Mouse (Mus musculus) frontal cortex, postnatal 14 days (tissue): Measurements from ENCODE around the gene Lsm14b.

Experiments
- DNase-seq, 2 experiments: peaks; one replicate each; pipeline ENCODE4 v3.0.0; 2022; ENCODE audit warnings: low spot score in 2 of 2

The Lsm14b gene

DNA sequence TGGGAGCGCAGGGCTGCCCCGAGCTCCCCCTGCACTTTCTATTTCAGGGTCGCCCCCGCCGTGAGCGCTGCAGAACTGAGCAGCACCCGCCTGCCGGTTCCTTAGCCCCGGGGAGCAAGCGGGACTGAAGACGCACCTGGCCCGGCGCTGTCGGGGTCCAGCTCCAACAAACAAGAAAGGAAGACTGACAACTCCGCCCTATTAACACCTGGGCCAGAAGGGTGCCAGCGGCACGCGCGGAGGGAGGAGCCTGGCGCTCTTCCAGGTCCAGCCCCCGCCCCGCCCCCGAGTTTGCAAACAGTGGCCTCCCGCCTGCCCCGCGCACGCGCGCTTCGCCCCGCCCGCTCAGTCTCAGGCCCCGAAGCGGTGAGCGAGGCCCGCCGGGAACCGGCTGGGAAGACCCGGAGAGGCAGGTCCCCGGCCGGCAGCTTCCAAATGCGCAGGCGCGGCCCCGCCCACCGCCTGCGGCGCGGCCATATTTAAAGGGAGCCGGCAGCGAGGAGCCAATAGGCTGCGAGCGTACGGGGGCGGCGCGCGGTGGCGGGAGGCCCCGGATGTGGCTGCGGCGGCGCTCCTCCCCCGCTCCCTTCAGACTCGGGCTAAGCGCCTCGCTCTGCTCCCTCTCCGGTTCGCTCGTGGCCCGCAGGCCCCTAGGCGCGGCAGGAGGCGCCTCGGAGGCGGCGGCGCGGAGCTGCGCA, at the start of gene Lsm14b:
Gene Lsm14b, plus strand, starts transcription at position 587 of the 698 bp plus-strand sequence.
- DNase-seq = peak; percentile 97 to 99

DNA sequence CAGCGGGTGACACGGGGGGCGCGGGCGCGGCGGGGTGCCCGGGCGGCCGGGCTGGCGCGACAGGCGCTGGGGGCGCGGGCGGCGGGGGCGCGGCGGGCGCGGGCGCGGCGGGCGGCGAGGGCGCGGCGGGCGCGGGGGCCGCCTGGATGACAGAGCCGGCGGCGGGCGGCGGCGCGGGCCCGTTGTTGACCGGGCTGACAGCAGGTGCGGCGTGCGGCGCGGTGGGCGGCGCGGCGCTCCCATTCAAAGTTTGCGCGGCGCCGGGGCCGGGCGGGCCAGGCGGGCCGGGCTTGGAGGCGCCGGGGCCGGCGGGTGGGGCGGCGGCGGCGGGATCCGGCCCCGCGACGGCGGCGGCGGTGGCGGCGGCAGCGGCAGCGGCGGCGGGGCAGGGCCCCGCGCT, 48.9 kb upstream of the Lsm14b start:
- DNase-seq = no peak

DNA sequence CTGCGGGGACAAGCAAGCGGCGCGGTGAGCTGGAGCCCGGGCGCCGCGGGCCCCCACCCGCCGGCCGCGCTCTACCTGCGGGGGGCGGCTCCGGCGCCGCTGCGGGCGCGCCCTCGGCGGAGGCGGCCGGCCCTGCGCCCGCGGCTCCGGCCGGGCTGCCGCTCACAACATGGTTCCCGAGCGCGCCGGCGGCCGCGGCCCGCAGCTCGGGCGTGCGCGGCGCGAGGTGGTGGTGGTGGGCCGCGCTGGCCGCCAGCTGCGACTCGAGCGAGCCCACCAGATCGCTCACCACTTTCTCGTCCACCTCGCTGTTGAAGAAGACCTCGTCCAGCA, 48.5 kb upstream of the Lsm14b start:
- DNase-seq = no peak

DNA sequence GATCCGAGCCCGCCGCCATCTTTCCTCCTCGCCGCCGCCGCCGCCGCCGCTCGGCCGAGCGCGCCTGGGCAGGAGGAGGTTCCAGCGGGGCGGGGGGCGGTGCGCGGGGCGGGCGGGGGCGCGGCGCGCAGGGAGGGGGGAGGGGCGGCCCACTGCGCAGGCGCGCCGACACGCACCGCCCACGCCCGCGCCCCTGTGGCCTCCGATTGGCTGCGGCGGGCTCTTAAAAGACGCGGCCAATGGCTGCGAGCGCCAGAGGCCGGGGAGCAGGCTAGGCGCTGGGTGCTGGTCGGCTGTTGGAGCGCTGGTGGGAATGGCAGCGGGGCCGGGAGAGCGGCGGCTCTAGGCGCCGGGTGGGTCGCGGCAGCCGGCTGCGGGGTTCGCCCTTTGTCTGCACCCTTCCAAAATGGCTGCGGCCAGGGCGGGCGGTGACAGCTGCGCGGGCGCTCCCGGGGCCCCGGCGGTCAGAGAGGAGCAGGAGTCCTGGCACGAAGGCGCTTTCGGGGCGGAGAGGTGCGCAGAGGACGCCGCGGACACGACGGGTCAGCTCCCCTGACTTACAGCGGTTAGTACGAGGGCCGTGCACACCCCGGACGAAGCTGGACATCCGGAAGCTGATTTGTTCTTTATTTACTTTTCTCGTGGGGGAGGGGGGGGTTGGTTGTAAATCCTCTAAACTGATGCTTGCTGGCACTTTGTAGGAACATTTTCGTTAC, 48.0 kb upstream of the Lsm14b start, which contains the start of gene Taf4:
Gene Taf4, minus strand, starts transcription at position 19 of the 716 bp plus-strand sequence.
- DNase-seq = peak; percentile 82 to 86

DNA sequence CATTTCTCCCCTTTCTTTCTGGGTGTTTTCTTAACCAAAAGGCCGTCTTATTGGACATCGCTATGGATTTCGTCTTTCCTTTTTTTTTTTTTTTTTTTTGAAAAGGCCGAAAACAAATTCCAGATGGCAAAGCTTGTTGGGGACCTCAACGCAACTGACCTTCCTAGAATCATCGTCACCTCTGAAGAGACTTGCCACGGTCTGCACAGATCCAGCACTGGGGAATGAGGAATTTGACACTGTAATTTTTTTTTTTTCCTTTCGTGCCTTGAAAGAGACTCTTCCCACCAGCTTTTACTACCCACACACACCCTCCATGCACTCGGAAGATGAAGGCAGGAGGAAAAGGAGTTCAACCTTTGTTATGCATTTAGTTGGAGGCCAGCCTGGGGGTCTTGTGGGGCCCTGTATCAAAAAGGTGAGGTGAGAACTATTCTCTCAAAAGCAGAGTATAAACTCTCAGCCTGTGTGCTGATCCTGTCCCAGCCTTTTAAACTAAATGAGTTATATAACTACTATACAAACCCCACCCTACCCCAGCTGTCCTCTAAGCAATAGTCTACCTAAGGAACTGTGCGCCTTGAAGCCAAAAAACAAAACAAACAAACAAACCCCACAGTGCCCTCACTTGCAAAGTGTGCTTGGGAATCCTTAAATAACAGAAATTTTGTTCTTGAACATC, 47.3 kb upstream of the Lsm14b start:
- no peak for DNase-seq

DNA sequence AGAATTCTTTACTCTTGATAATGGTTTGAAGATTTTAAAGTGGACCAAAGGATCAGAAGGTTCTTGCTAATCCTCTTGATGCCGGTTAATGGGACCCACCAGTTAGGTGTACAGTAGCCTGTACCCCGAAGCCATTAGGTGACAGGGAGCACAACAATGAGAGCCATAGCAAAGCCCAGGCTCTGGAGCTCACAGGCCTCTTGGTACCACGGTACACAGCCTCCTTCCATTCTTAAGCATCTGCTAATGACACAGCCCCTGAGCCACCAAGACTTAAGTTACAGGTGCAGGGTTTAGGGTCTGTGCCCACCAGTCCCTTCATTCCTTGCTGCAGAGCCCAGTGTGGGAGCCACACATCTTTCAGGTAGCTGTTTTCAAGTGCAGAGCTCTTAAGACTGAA, 46.5 kb upstream of the Lsm14b start:
- no peak for DNase-seq

DNA sequence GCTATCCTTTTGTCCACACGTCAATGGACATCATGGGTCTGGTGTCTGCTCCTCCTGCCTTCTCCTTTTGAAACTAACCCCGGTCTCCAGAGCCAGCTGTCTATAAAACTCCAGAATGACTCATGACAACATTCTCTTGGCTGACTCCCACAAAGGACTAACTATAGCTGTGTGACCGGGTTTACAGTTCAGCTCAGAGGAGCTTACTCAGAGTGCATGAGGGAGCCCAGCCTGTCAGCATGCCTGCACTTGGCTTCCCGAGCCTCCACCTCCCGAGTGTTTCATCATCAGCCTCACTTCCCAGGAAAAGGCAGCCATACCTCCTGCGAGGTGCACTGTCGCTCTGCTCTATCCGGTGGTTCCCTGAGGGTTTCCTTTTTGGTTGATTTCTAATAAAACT, 45.0 kb upstream of the Lsm14b start:
- DNase-seq = no peak

DNA sequence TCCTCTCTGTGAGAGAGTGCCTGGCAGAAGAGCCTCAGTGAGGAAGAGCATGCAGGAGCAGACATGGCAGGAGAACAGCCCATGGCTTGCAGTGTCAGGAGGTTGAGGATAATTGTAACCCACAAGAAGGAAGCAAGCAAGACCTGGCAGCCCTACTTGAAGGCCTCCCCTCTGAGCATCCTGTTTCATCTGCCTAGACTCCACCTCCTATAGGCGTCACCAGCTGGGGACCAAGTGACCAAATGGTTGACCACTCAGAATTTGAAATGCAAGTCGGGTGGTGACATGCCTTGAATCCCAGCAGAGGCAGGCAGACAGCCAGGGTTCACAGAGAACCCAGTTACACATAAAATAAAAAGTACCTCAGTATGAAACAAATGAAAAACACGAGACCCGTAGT, 44.2 kb upstream of the Lsm14b start:
- DNase-seq = no peak

DNA sequence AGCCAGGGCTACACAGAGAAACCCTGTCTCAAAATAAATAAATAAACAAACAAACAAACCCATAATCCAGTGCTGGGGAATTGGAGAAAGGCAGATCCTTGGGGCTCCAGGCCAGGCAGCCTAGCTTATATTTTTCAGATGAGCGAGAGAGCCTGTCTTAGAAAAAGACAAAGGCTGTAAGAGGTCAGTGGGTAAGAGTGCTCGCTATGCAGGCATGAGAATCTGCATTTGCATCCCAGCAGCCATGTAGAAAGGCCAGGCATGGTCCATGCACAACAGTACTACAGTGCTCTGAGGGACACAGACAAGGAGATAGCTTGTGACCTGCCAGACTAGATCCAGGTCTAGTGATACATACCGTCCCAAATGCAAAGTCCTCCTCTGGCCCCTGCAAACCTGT, 42.1 kb upstream of the Lsm14b start:
- no peak for DNase-seq

DNA sequence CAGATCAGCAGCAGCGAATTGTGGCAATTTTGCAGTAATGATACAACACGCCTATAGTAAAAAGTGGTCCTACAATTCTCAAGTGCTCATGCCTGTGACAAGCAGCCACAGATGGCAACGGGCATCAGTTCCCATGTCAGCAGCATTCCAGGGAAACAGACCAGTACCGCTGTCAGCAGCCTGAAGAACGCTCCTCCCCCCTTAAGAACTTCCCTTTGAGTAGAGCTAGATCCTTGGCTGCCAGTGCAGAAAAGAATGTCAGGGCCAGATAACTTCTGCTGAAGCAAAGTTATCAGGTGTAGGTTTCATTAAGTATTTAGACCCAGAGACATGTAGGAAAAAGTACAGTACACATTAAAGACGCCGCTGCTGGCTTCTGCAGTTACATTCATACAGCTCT, 40.0 kb upstream of the Lsm14b start:
- no peak for DNase-seq

DNA sequence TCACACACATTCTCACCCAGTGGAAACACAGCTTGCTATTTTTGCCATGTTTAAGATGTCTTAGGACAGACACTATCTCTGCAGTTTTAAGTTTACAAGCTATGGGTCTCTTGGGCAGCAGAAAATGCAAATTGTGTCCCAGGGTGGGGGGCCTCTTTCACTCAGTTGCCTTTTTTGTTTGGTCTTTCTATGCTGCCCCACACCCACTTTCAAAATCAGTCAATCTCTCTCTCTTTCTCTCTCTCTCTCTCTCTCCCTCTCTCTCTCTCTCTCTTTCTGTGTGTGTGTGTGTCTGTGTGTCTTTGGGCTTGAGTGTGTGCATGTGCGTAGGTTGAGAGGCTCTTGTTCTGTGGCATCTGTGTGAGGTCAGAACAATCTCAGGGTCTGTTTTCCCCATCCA, 39.1 kb upstream of the Lsm14b start:
- no peak for DNase-seq

DNA sequence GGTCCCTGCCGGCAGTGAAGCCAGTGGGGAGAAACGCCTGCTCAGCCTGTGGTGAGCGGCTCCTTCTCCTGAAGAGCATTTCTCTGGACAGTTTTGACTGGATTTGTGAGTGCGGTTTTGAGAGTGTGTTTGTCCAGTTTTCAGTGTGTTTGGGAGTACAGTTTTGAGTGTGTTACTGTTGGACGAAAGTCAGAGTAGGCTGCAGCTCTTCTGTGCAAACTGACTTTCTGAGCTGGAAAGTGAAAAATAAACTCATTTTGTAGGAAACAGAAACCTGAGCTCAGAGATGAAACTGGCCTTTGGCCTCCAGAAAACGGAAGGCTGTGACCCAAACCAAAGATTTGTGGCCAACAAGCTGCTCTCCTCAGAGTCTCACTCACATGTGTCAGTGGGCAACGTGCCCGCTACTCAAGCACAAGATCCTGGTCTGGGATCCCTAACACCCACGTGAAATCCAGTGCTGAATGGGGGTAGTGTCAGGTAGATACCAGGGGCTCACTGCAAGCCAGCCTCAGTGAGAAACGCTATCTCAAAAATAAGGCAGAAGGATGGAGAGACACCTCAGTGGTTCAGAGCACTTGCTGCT, 38.3 kb upstream of the Lsm14b start:
- no peak for DNase-seq

DNA sequence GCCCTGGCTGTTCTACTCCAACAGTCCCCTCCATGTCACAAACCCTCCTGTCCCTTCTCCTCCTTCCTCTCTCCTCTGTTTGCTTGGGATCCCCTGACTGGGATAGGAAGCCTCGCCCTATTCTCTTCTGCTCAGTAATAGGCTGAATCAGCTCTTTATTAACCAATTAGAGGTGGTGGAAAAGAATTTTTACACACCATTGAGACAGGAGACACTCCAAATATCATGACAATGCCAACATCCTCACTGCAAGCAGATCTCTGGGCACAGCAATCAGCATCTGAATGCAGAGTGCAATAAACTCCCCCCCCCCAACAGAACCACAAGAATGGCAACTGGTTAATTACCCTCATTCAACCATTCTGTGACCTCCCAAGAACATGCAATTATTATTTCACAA, 35.7 kb upstream of the Lsm14b start:
- DNase-seq = no peak

DNA sequence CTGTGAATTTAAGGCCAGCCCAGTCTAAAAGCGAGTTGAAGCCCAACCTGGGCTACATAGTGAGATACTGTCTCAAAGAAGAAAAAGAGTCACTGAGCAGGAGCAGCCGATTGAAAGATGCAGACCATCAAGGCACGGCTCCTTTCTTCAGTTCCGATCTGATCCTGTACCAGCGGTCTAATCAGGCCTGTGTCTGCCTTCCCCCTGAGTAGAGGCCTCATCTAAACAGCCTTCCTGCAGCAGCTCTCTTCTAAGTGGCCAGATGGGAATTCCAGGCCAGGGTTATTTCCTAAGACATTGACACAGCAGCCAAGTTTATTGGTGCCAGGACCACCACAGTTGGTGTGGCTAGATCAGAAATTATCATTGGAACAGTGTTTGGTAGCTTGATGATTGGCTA, 31.7 kb upstream of the Lsm14b start:
- DNase-seq = no peak

DNA sequence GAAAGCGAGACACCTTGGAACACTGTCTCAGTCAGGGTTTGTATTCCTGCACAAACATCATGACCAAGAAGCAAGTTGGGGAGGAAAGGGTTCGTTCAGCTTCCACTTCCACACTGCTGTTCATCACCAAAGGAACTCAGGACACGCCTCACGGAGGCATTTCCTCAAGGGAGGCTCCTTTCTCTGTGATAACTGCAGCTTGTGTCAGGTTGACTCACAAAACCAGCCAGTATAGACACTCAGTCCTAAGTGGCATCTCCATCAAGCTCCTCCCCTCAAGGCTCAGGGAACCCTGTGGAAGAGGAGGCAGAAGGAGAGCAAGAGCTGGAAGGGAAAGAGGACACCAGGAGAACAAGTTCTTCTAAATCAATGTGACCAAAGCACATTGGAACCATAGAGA, 26.4 kb upstream of the Lsm14b start:
- DNase-seq = no peak

DNA sequence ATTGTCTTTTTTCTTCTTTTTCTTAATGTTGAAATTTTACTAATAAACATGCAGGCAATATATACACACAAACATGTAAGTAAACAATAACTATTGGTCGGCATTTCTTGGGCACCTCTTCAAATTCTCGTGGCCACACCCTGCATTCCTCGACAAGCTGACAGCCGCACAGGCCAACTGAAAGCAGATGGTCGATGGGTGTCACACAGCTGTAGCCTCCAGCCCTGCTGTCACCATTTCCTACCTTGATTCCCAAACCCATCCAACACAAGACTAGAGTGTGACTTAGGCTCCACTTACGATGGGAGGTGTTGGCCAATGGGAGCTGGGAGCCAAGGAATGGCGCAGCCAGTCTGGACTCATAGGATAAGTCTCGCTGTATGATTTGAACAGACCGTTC, 23.2 kb upstream of the Lsm14b start:
- DNase-seq = no peak

DNA sequence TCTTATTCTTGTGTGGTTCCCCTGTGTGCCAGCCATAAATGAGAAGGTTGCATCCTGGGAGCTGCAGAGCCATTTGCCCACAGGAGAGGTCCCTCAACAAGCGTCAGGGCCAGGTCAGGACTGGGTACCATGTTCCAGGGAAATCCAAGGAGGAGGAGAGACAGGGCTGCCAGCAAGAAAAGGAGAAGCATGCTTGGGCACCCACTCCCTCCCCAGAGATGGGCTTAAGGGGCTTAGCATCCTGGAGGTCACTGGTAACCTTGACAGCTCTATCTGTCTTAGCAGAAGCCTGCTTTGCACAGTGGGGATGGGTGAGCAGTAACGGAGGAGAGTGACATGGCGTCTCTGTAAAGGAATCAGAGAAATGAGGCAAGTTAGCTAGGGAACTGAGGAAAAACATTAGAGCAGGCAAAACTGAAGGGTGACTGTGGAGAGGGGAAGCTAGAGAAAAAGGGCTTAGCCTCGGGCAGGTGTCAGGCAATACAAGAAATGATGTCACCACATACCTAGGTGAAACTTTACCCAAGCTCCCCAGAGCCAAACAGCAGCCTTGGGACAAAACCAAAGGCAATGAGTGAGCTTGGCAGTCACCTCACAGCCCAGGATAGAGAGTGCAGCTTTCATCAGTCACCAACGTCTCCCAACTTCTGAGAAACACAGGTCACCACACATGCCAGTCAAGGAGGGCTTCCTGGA, 19.0 kb upstream of the Lsm14b start:
- DNase-seq = no peak

DNA sequence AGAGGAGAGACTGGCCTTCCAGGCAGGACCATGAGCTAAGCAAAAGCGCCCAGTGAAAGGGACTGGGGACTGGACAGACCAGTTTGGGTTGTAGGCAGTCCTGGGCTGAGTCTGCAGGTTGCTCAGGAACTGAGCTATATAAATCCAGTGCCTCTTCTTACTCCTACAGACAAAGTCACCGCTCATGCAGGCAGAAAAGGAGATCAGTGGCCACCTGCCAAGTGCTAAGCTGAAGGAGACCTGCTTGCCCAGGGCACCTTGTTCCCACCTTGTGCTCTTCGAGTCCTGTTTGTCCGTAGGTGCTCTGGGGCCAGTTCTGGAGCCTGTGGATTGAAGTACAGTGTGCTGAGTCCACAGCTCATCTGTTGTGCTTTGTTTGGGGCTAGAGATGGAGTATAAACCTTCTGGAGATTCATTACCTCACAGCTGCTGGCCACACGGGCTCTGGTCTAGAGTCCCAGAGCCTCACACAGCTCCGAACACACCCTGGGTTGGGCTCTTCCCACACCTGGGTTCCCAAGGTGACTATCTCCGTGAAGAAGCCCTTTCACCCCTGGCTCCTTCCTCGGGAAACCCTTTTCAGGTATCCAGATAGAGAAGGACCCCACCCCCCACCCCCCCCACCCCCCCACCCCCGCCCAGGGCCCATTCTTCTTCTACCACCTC, 18.3 kb upstream of the Lsm14b start:
- no peak for DNase-seq

DNA sequence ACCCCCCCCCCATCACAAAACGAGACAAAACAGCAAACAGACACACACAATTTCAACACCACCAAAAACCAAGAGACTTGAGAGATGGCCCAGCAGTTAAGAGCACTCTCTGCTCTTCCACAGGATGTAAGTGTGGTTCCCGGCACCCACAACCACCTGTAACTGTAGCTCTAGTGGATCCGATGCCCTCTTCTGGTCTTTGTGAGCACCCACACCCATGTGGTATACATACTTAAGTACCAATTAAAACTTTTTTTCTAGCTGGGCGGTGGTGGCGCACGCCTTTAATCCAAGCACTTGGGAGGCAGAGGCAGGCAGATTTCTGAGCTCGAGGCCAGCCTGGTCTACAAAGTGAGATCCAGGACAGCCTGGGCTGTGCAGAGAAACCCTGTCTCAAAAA, 14.1 kb upstream of the Lsm14b start:
- DNase-seq = no peak

DNA sequence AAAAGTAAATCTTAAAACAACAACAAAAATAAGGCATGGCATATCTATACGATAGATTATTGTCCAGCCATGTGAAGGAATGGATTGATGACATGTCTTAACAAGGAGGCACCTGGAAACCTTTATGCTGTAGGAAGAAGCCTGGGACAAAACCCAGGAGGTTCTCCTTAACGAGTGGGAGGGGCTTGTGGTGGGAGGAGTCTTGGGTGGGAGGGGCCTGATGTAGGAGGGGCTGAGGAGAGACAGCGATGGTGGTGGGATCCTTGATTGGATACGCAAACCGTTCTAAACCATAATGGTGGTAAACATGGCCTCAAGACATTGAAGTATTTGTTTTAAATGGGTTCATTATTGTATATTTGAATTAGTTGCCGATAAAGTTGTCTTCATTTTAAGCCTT, 13.4 kb upstream of the Lsm14b start:
- no peak for DNase-seq

DNA sequence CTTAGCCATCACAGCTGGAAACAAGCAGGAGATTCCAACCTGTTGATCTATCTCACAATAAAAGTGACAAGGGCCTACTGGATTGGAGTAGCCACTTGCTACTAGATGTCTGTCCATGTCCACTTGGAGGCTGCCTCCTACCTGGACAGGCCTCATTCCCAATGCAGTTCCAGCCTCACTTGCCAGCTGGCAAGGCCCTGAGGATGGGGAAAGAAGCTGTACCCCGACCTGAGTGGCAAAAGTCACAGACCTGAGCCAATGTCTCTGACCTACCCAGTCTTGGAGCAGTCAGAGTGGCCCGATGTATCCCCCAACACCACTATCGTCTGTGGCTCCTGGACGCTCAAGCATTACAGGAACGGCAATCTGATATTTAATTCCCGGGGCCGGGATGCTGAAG, 11.1 kb upstream of the Lsm14b start:
- DNase-seq = no peak

DNA sequence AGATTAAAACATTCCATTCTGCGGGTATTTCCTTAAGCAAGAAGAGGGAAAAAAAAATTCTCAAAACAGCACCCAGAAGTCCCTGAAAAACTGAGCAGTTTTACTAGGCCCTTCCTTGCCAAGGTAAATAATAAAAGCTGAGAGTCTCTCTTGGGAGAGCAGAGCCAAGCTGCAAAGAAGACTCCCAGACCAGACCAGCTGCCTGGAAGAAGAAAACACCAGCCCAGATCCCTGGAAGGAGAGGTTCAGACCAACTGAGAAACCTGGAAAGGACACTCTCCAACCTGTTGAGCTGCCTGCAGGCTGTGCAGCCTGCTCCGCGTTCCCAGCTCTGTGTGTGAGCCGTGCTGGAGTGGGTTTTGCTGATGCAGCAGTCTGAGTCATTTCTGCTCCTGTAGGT, 7.2 kb upstream of the Lsm14b start:
- DNase-seq = no peak
